Mouse (Mus musculus): ENCODE measurements around the gene Sox30. TPM values are rescaled to one million over a fixed set of nuclear protein-coding genes. Genes with fewer than 3 reads are reported as not detected.

Sox30 gene
- polyA plus RNA-seq, 1 experiment, result not detected

DNA sequence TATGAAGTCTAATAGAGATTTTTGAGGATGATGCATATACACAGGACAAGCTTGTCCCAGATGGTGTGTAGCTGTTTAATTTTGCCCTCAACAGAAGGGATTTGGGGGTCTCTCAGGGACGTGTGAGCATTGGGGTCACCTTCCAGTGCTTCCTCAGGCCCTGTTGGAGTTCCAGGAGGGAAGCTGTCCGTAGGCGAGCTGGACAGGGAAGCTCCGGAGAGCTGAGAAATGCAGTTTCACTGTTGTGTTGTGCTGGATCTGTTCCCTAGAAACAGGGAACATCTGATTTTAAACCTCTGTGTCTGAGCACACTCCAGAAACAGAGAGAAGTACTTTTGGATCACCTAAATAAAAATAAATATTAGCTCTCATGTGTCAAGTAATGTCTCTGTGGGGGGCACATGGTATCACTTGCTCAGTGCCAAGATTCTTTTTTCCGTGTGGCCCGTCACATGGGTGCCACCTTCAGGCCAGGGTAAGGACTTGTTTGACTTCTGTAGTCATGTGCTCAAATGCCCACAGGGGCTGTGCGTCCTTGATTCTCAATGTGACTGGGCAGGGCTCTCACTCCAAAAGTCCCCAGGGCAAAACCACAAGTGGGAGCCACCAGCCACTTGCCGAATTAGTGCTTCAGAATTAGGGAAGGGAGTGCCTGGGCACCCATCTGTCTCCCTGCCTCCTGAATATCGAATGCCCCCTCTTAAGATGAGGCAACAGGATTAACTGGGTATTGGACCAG is 83.1 kb downstream of the Sox30 start:
- no peak for TF ChIP-seq REST (IDR thresholded peaks at IDR 0.05; ENCODE audit: insufficient read depth, insufficient read length)
- TF ChIP-seq USF1 (IDR thresholded peaks at IDR 0.05; ENCODE audit: low read depth), result peak; percentile 74
- TF ChIP-seq E2F4 (IDR thresholded peaks at IDR 0.05; ENCODE audit: insufficient read depth), result no peak
- TF ChIP-seq TCF3 (IDR thresholded peaks at IDR 0.05; ENCODE audit: insufficient read length, low read depth), result peak; percentile 12
- 0 out of 2 replicates have a peak, but pooled peaks have one; percentile 56 for TF ChIP-seq CEBPB (IDR thresholded peaks at IDR 0.05; ENCODE audit: insufficient read depth, poor library complexity, severe bottlenecking)
- peak in 1 of 3 experiments; percentile 60 for TF ChIP-seq MYOD1 (IDR thresholded peaks at IDR 0.05; ENCODE audit: control insufficient read depth in 1 of 3, insufficient read length in 2 of 3, low read depth in 2 of 3)
- peak; percentile 8 for TF ChIP-seq POLR2AphosphoS2 (IDR thresholded peaks at IDR 0.05; ENCODE audit: insufficient read length, low read depth)
- TF ChIP-seq MAX (IDR thresholded peaks at IDR 0.05; ENCODE audit: low read depth), result peak; percentile 2
- TF ChIP-seq SRF (IDR thresholded peaks at IDR 0.05; ENCODE audit: control insufficient read depth, insufficient read length, low read depth), result no peak
- no peak for TF ChIP-seq TCF12 (IDR thresholded peaks at IDR 0.05; ENCODE audit: insufficient read depth, poor library complexity, severe bottlenecking)
- peak in 1 of 3 experiments; percentile 78 for TF ChIP-seq MYOG (IDR thresholded peaks at IDR 0.05; ENCODE audit: control insufficient read depth in 1 of 3, insufficient read depth in 1 of 3, insufficient read length in 2 of 3, low read depth in 2 of 3)
- no peak for TF ChIP-seq POLR2A (IDR thresholded peaks at IDR 0.05; ENCODE audit: insufficient read length, low read depth)
- Histone ChIP-seq H3K79me2 (ENCODE audit: control insufficient read depth, insufficient read depth) (peaks cover 35% of the 10 kb centered on the region), H3K36me3 (ENCODE audit: control insufficient read depth, insufficient read depth) (peaks cover 22% of the 10 kb centered on the region), H3K4me2 (ENCODE audit: low read depth) (peak overlapping the region; percentile 69), H3K4me3 (no peak overlapping the region), H3ac (ENCODE audit: control insufficient read depth, insufficient read length) (no peak overlapping the region), H3K27me3 (ENCODE audit: control insufficient read depth, insufficient read depth, insufficient read length) (no peaks in the 10 kb centered on the region)

DNA sequence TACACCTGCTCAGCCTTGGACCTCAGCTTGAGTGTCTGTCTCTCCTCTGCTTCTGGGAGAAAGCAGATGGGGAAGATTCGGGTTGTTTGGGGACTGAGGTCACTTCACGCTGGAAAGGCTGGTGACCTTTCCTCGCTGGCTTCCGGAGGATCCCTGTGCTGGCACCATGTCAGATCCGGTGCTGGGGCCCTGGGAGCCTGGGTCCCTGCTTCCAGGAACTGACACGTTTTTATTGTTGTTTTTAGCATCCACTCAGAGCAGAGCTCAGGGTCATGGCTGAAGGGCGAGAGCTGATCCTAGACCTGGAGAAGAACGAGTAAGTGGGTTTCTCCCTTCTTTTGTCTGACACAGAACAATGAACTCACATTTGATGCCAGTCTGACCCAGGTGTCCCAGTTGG is 84.7 kb downstream of the Sox30 start:
- peak overlapping the region; percentile 69 for H3K4me2 ChIP-seq (ENCODE audit: low read depth)
- H3K4me3 ChIP-seq, result no peak overlapping the region
- TF ChIP-seq POLR2AphosphoS2 (IDR thresholded peaks at IDR 0.05; ENCODE audit: insufficient read length, low read depth), result peak; percentile 39
- TF ChIP-seq REST (IDR thresholded peaks at IDR 0.05; ENCODE audit: insufficient read depth, insufficient read length), result no peak
- peaks cover 22% of the 10 kb centered on the region for H3K36me3 ChIP-seq (ENCODE audit: control insufficient read depth, insufficient read depth)
- peaks cover 20% of the 10 kb centered on the region for H3K79me2 ChIP-seq (ENCODE audit: control insufficient read depth, insufficient read depth)
- no peak overlapping the region for H3ac ChIP-seq (ENCODE audit: control insufficient read depth, insufficient read length)
- no peaks in the 10 kb centered on the region for H3K27me3 ChIP-seq (ENCODE audit: control insufficient read depth, insufficient read depth, insufficient read length)

DNA sequence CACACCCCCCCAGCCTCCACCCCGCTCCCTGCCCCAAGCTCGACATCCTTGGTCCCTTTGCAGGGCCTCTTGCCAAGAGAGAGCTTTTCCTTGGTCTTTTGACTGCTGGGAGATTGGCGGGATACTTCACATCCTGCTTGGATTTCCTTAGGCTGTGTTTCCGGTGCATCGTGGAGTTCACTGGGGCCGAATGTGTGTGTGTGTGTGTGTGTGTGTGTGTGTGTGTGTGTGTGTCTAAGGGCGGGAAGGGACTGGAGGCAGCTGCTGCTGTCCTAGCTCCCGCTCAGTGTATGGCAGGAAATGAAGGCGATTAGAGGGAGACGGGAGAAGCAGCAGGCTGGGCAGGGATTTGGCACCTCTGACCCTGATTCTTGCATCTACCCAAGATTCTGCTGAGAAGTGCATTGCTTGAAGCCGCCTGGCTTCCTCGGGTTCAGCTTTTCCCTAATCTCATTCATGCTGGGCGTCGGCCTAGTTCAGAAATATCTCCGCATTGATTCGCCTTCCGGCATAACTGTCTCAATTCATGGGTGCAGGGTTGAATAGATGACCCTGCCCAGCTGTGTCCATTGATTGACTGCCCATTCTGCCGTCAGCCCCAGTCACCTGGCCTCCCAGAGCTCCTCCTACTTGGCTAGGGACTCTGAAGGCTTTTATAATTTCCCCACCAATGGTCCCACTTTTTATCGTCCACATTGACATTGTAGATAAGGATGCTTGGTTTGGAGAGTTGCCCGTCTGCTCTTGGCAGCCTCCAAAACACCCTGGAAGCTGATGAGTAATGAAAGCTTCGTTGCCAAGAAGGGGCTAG is 85.3 kb downstream of the Sox30 start:
- TF ChIP-seq TCF3 (IDR thresholded peaks at IDR 0.05; ENCODE audit: insufficient read length, low read depth), result peak; percentile 38
- TF ChIP-seq MYOD1 (IDR thresholded peaks at IDR 0.05; ENCODE audit: control insufficient read depth in 1 of 3, insufficient read length in 2 of 3, low read depth in 2 of 3), result peak; percentile 36 to 84 (median 78)
- peak; percentile 66 for TF ChIP-seq USF1 (IDR thresholded peaks at IDR 0.05; ENCODE audit: low read depth)
- TF ChIP-seq POLR2A (IDR thresholded peaks at IDR 0.05; ENCODE audit: insufficient read length, low read depth), result peak; percentile 37
- peak; percentile 5 for TF ChIP-seq POLR2AphosphoS2 (IDR thresholded peaks at IDR 0.05; ENCODE audit: insufficient read length, low read depth)
- no peak for TF ChIP-seq CEBPB (IDR thresholded peaks at IDR 0.05; ENCODE audit: insufficient read depth, poor library complexity, severe bottlenecking)
- TF ChIP-seq TCF12 (IDR thresholded peaks at IDR 0.05; ENCODE audit: insufficient read depth, poor library complexity, severe bottlenecking), result peak; percentile 25
- peak; percentile 47 to 71 (median 55) for TF ChIP-seq MYOG (IDR thresholded peaks at IDR 0.05; ENCODE audit: control insufficient read depth in 1 of 3, insufficient read depth in 1 of 3, insufficient read length in 2 of 3, low read depth in 2 of 3)
- TF ChIP-seq REST (IDR thresholded peaks at IDR 0.05; ENCODE audit: insufficient read depth, insufficient read length), result no peak
- no peak overlapping the region for H3K4me3 ChIP-seq
- H3K36me3 ChIP-seq (ENCODE audit: control insufficient read depth, insufficient read depth), result peaks cover 22% of the 10 kb centered on the region
- H3K79me2 ChIP-seq (ENCODE audit: control insufficient read depth, insufficient read depth), result peaks cover 17% of the 10 kb centered on the region
- no peak overlapping the region for H3ac ChIP-seq (ENCODE audit: control insufficient read depth, insufficient read length)
- peak overlapping the region; percentile 69 for H3K4me2 ChIP-seq (ENCODE audit: low read depth)
- H3K27me3 ChIP-seq (ENCODE audit: control insufficient read depth, insufficient read depth, insufficient read length), result no peaks in the 10 kb centered on the region

Other genes with a start within 250 kb of the Sox30 start
- gene Clint1, start 128.3 kb upstream of the Sox30 start, polyA plus RNA-seq (2012; fragmentation: generic; extraction: Trizol), result 32.5 TPM
- gene Lsm11, start 35.4 kb upstream of the Sox30 start, polyA plus RNA-seq (2012; fragmentation: generic; extraction: Trizol), result 5.4 TPM
- gene Thg1l, start 24.8 kb upstream of the Sox30 start, polyA plus RNA-seq (2012; fragmentation: generic; extraction: Trizol), result 14.8 TPM
- gene Gm12166, start 72.0 kb downstream of the Sox30 start, polyA plus RNA-seq (2012; fragmentation: generic; extraction: Trizol), result 4.3 TPM
- 43.2 TPM for gene Adam19, start 75.7 kb downstream of the Sox30 start, polyA plus RNA-seq (2012; fragmentation: generic; extraction: Trizol)
- gene Nipal4, start 186.2 kb downstream of the Sox30 start, polyA plus RNA-seq (2012; fragmentation: generic; extraction: Trizol), result 0.02 TPM

All from myocyte (in vitro differentiated cells).